Mouse (Mus musculus) left cerebral cortex, adult 9 months (tissue): ENCODE measurements at regions not wholly inside any gene's neighbourhood (a gene's known extent, or its start where the extent isn't known, plus 50 kb on each side); places are given as distances from the start of the nearest gene placed in this dataset.

Source experiments
- DNase-seq, 2 experiments: peaks; one replicate each; pipeline ENCODE4 v3.0.0; 2022; ENCODE audit warnings: low spot score in 2 of 2

GRCm38 (mm10) chr1:90398396-90398975 lies 194.7 kb downstream of the Ackr3 start:
- no peak for DNase-seq

GRCm38 (mm10) chr1:90403057-90403456 lies 199.3 kb downstream of the Ackr3 start:
- DNase-seq, result no peak

- no peak for DNase-seq
Measured at GRCm38 (mm10) chr1:90404717-90405487, 197.9 kb upstream of the Cops8 start.

GRCm38 (mm10) chr1:90406663-90407062 lies 196.1 kb upstream of the Cops8 start:
- no peak for DNase-seq

GRCm38 (mm10) chr1:90408504-90409215 lies 194.1 kb upstream of the Cops8 start:
- DNase-seq, result no peak

GRCm38 (mm10) chr1:90409236-90409635 lies 193.5 kb upstream of the Cops8 start:
- no peak for DNase-seq

GRCm38 (mm10) chr1:90412511-90413045 lies 190.2 kb upstream of the Cops8 start:
- DNase-seq, result no peak

- no peak for DNase-seq
Measured at GRCm38 (mm10) chr1:90414751-90415150, 188.0 kb upstream of the Cops8 start.

GRCm38 (mm10) chr1:90424066-90424821 lies 178.5 kb upstream of the Cops8 start:
- no peak for DNase-seq

- DNase-seq, result no peak
Measured at GRCm38 (mm10) chr1:90428334-90428733, 174.4 kb upstream of the Cops8 start.

GRCm38 (mm10) chr1:90428774-90429173 lies 174.0 kb upstream of the Cops8 start:
- no peak for DNase-seq

GRCm38 (mm10) chr1:90430480-90430879 lies 172.3 kb upstream of the Cops8 start:
- DNase-seq, result no peak

- DNase-seq, result no peak
Measured at GRCm38 (mm10) chr1:90431783-90432182, 171.0 kb upstream of the Cops8 start.

- DNase-seq, result no peak
Measured at GRCm38 (mm10) chr1:90433911-90434310, 168.9 kb upstream of the Cops8 start.

GRCm38 (mm10) chr1:90440638-90441037 lies 162.1 kb upstream of the Cops8 start:
- no peak for DNase-seq

- DNase-seq, result no peak
Measured at GRCm38 (mm10) chr1:90441134-90441868, 161.5 kb upstream of the Cops8 start.

GRCm38 (mm10) chr1:90442250-90443240 lies 160.2 kb upstream of the Cops8 start:
- DNase-seq, result no peak

- DNase-seq, result no peak
Measured at GRCm38 (mm10) chr1:90449571-90450226, 153.1 kb upstream of the Cops8 start.

- no peak for DNase-seq
Measured at GRCm38 (mm10) chr1:90451942-90452557, 150.7 kb upstream of the Cops8 start.
